Mouse (Mus musculus) heart, postnatal 0 days (tissue): Measurements from ENCODE around the gene Arpc5. TPM values are rescaled to one million over a fixed set of nuclear protein-coding genes. Genes with fewer than 3 reads are reported as not detected.
A peak's percentile ranks its signal among the peaks of the same experiment; 100 is the strongest.

Experiments used
- ATAC-seq: fragments of 200-750 bp; cut with Nextera tagmentation; 2 replicates; pipeline ENCODE4 v1.8.0; 2017; ENCODE audit warnings: low read depth, moderate number of reproducible peaks, moderate library complexity; ENCODE audit not compliant: insufficient read depth
- DNase-seq: peaks from one replicate; pipeline ENCODE4 v3.0.0-alpha.2; 2016; ENCODE audit warnings: low spot score
- H3K27ac ChIP-seq: fragments of 300-500 bp; sonication (generic); 2 replicates; pipeline ENCODE4 v1.5.1; 2014; ENCODE audit warnings: low read depth, mild to moderate bottlenecking
- H3K27me3 ChIP-seq: fragments of 300-500 bp; sonication (generic); 2 replicates; pipeline ENCODE4 v1.6.1; 2014; ENCODE audit warnings: low read length, mixed read lengths; ENCODE audit not compliant: control insufficient read depth, insufficient read depth
- H3K36me3 ChIP-seq: fragments of 300-500 bp; sonication (generic); replicated peaks from 2 replicates; pipeline ENCODE4 v1.6.1; 2014; ENCODE audit warnings: low read length, mixed read lengths; ENCODE audit not compliant: control insufficient read depth, insufficient read depth
- H3K4me1 ChIP-seq: fragments of 300-500 bp; sonication (generic); 2 replicates; pipeline ENCODE4 v1.6.1; 2014; ENCODE audit warnings: antibody characterized with exemption; ENCODE audit not compliant: control insufficient read depth, insufficient read depth
- H3K4me2 ChIP-seq: fragments of 300-500 bp; sonication (generic); 2 replicates; pipeline ENCODE4 v1.6.1; 2014; ENCODE audit warnings: low read depth, mild to moderate bottlenecking, low read length, moderate library complexity
- H3K4me3 ChIP-seq: fragments of 300-500 bp; sonication (generic); 2 replicates; pipeline ENCODE4 v1.5.1; 2014; ENCODE audit warnings: low read depth, low read length
- H3K9ac ChIP-seq: fragments of 300-500 bp; sonication (generic); replicated peaks from 2 replicates; pipeline ENCODE4 v1.6.1; 2014; ENCODE audit warnings: low read depth, low read length, mixed read lengths
- H3K9me3 ChIP-seq: fragments of 300-500 bp; sonication (generic); replicated peaks from 2 replicates; pipeline ENCODE4 v1.6.1; 2016; ENCODE audit warnings: low read length; ENCODE audit not compliant: control insufficient read depth
- CTCF ChIP-seq: IDR thresholded peaks from 2 replicates; pipeline ENCODE4 v1.5.1; 2016; ENCODE audit warnings: antibody characterized with exemption, control low read depth, low read depth
- EP300 ChIP-seq: IDR thresholded peaks from 2 replicates; pipeline ENCODE4 v1.6.1; 2016; ENCODE audit warnings: antibody characterized with exemption, low read depth
- WGBS: fragments of 180-500 bp; shearing (Covaris S2); extraction: QIAGEN DNeasy Blood & Tissue Kit; methylation state at CpG from one replicate; pipeline ENCODE4 v1.1.7; 2014; 5-methylcytosine and 5-hydroxymethylcytosine counted together
- polyA plus RNA-seq: library from polyadenylated mRNA; unstranded; fragments of >200 nt; fragmentation: Nextera tagmentation; extraction: Ambion mirVana; gene quantifications from 2 replicates; pipeline ENCODE4 v1.2.1, GENCODE M21; 2015
- total RNA-seq: library from RNA; depleted of rRNA; stranded (reverse); fragments of >200 nt; gene quantifications from 2 replicates; pipeline ENCODE4 v1.2.3, GENCODE M21; 2014; ENCODE audit warnings: low replicate concordance

Gene Arpc5
- total and polyA plus RNA-seq, 2 experiments from 2014 or later = 94.3 to 152 TPM

- no peak for ATAC-seq
Observed at GRCm38 (mm10) chr1:152808392-152808680, 42.0 kb downstream of the Arpc5 start.

GRCm38 (mm10) chr1:152809541-152810252 is 43.4 kb downstream of the Arpc5 start:
- no peak overlapping the region for H3K4me3 ChIP-seq
- WGBS = 40% methylated on average over 8 of the region's 8 CpGs
- TF ChIP-seq EP300 (no peak), CTCF (peak; percentile 22; the same call in 1 of the 2 replicates)
- H3K4me1 ChIP-seq = 0 out of 2 replicates have a peak, but pooled peaks cover under 1% of the 10 kb centered on the region
- ATAC-seq = peak; percentile 91
- no peak overlapping the region for H3K4me2 ChIP-seq
- H3K27ac ChIP-seq = peak overlapping the region; percentile 73
- no peaks in the 10 kb centered on the region for H3K27me3 ChIP-seq
- no peak overlapping the region for H3K9ac ChIP-seq
- no peaks in the 10 kb centered on the region for H3K36me3 ChIP-seq
- no peaks in the 10 kb centered on the region for H3K9me3 ChIP-seq
- peak; percentile 70 for DNase-seq

More at GRCm38 (mm10) chr1:152808392-152808680, 42.0 kb downstream of the Arpc5 start:
- WGBS = 82% methylated on average over 2 of the region's 2 CpGs
- Histone ChIP-seq H3K27ac (peak overlapping the region; percentile 38; the same call in 1 of the 2 replicates), H3K4me3 (0 out of 2 replicates have a peak overlapping the region, but pooled peaks have one; percentile 4), H3K4me2 (no peak overlapping the region), H3K9me3 (no peaks in the 10 kb centered on the region), H3K4me1 (no peaks in the 10 kb centered on the region), H3K9ac (no peak overlapping the region), H3K36me3 (no peaks in the 10 kb centered on the region), H3K27me3 (no peaks in the 10 kb centered on the region)
- no peak for DNase-seq
- TF ChIP-seq EP300 (no peak), CTCF (no peak)

- Histone ChIP-seq H3K27me3 (no peaks in the 10 kb centered on the region), H3K27ac (no peak overlapping the region), H3K9ac (no peak overlapping the region), H3K4me1 (0 out of 2 replicates have a peak, but pooled peaks cover 9% of the 10 kb centered on the region), H3K36me3 (no peaks in the 10 kb centered on the region), H3K4me3 (no peak overlapping the region), H3K9me3 (no peaks in the 10 kb centered on the region), H3K4me2 (no peak overlapping the region)
- DNase-seq (no peak), ATAC-seq (no peak)
- 83% methylated on average over 13 of the region's 13 CpGs for WGBS
- TF ChIP-seq EP300 (no peak), CTCF (no peak)
Observed at GRCm38 (mm10) chr1:152810533-152811439, 44.4 kb downstream of the Arpc5 start.

- peak; percentile 36 for DNase-seq
- H3K36me3 ChIP-seq = no peaks in the 10 kb centered on the region
- ATAC-seq = peak; percentile 71
- H3K4me2 ChIP-seq = no peak overlapping the region
- 39% methylated on average over 7 of the region's 7 CpGs for WGBS
- H3K4me3 ChIP-seq = no peak overlapping the region
- no peak overlapping the region for H3K27ac ChIP-seq
- H3K4me1 ChIP-seq = peaks cover 30% of the 10 kb centered on the region; the same call in 1 of the 2 replicates
- no peak overlapping the region for H3K9ac ChIP-seq
- no peaks in the 10 kb centered on the region for H3K9me3 ChIP-seq
- TF ChIP-seq CTCF (peak; percentile 40), EP300 (no peak)
- H3K27me3 ChIP-seq = no peaks in the 10 kb centered on the region
Observed at GRCm38 (mm10) chr1:152815265-152815701, 48.9 kb downstream of the Arpc5 start.

- Histone ChIP-seq H3K4me2 (peak overlapping the region; percentile 16; the same call in 1 of the 2 replicates), H3K4me1 (peaks cover 34% of the 10 kb centered on the region; the same call in 1 of the 2 replicates), H3K27me3 (no peaks in the 10 kb centered on the region), H3K9me3 (no peaks in the 10 kb centered on the region), H3K27ac (peak overlapping the region; percentile 49), H3K36me3 (no peaks in the 10 kb centered on the region), H3K4me3 (no peak overlapping the region), H3K9ac (no peak overlapping the region)
- WGBS = 35% methylated on average over 12 of the region's 12 CpGs
- DNase-seq = no peak
- ATAC-seq = peak; percentile 13; the same call in 1 of the 2 replicates
- no peak for TF ChIP-seq EP300
- TF ChIP-seq CTCF = no peak
Observed at GRCm38 (mm10) chr1:152817027-152817769, 50.9 kb downstream of the Arpc5 start.
